Mouse (Mus musculus): ENCODE results near the gene Hoxc9.

DNA sequence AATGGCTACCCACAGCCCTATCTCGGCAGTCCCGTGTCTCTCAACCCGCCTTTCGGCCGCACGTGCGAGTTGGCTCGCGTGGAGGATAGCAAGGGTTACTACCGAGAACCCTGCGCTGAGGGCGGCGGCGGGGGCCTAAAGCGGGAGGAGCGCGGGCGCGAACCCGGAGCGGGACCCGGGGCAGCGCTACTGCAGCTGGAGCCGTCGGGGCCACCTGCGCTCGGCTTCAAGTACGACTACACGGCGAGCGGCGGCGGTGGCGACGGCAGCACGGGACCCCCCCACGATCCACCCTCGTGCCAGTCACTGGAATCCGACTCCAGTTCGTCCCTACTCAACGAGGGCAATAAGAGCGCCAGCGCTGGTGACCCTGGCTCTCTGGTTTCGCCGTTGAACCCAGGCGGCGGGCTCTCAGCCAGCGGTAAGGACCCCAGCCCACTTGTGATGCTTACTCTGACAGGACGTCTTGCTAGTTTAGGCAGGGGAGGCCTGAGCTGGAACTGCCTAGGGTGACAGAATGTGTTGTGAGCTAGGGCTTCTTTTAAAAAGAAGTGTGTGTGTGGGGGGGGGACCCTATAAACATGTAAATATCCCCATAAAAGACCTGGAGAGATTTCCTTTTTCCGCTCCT is 39.1 kb upstream of the Hoxc9 start:
- TF ChIP-seq CTCF (IDR thresholded peaks at IDR 0.05): no peak
- TF ChIP-seq EP300 (IDR thresholded peaks at IDR 0.05): no peak

Measured in lung, postnatal 0 days (tissue).